Mouse (Mus musculus) hindbrain, embryonic 12.5 days (tissue): ENCODE measurements around the gene Krt76. TPM values are rescaled to one million over a fixed set of nuclear protein-coding genes. Genes with fewer than 3 reads are reported as not detected.

Source experiments
- ATAC-seq: fragments of 200-750 bp; cut with Nextera tagmentation; 2 replicates; pipeline ENCODE4 v1.8.0; 2017; ENCODE audit warnings: moderate TSS enrichment; ENCODE audit not compliant: low FRiP score
- H3K27ac ChIP-seq: fragments of 300-500 bp; sonication (generic); 2 replicates; pipeline ENCODE4 v1.5.1; 2016; ENCODE audit warnings: mild to moderate bottlenecking
- H3K27me3 ChIP-seq: fragments of 300-500 bp; sonication (generic); 2 replicates; pipeline ENCODE4 v1.6.1; 2016; ENCODE audit warnings: mild to moderate bottlenecking
- H3K36me3 ChIP-seq: fragments of 300-500 bp; sonication (generic); 2 replicates; pipeline ENCODE4 v1.6.1; 2016; ENCODE audit warnings: mild to moderate bottlenecking
- H3K4me1 ChIP-seq: fragments of 300-500 bp; sonication (generic); 2 replicates; pipeline ENCODE4 v1.6.1; 2016
- H3K4me2 ChIP-seq: fragments of 300-500 bp; sonication (generic); replicated peaks from 2 replicates; pipeline ENCODE4 v1.6.1; 2016; ENCODE audit warnings: mild to moderate bottlenecking
- H3K4me3 ChIP-seq: fragments of 300-500 bp; sonication (generic); 2 replicates; pipeline ENCODE4 v1.5.1; 2016; ENCODE audit warnings: mild to moderate bottlenecking
- H3K9ac ChIP-seq: fragments of 300-500 bp; sonication (generic); 2 replicates; pipeline ENCODE4 v1.6.1; 2016; ENCODE audit warnings: mild to moderate bottlenecking, moderate library complexity
- H3K9me3 ChIP-seq: fragments of 300-500 bp; sonication (generic); replicated peaks from 2 replicates; pipeline ENCODE4 v1.6.1; 2016; ENCODE audit warnings: mild to moderate bottlenecking
- WGBS: fragments of 180-500 bp; shearing (Covaris S2); methylation state at CpG from one replicate; pipeline ENCODE4 v1.1.7; 2016; 5-methylcytosine and 5-hydroxymethylcytosine counted together
- polyA plus RNA-seq: library from polyadenylated mRNA; unstranded; fragments of >200 nt; fragmentation: Nextera tagmentation; extraction: Ambion mirVana; gene quantifications from 2 replicates; pipeline ENCODE4 v1.2.1, GENCODE M21; 2016

Gene Krt76
- polyA plus RNA-seq, 1 experiment from 2014 or later, result not detected

DNA sequence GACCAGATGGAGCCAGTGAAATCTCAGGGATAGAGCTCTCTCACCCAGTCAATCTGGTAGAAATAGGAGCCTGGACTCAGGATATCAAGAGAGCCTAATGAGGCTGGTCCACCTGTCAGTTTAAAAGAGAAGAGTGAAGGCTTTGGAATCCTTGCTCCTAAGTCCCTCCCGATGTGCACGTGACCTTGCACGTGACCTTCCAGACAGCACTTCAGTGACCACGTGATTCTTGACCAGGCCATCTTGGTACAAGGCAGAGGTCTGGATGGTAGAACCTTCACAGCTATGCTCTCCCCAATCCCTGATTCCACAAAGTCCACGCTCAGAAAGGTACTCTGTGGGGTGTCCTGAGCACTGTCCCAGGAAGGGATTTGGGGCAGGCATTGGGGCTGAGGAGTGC, 12.1 kb upstream of the Krt76 start:
- H3K4me3 ChIP-seq, result no peak overlapping the region
- WGBS, result 81% methylated on average over 5 of the region's 5 CpGs
- no peak overlapping the region for H3K27ac ChIP-seq
- no peak for ATAC-seq
- H3K9me3 ChIP-seq, result no peaks in the 10 kb centered on the region
- H3K4me1 ChIP-seq, result peaks cover 3% of the 10 kb centered on the region; the same call in 1 of the 2 replicates
- no peak overlapping the region for H3K4me2 ChIP-seq
- H3K36me3 ChIP-seq, result no peaks in the 10 kb centered on the region
- H3K9ac ChIP-seq, result no peak overlapping the region
- H3K27me3 ChIP-seq, result no peaks in the 10 kb centered on the region

DNA sequence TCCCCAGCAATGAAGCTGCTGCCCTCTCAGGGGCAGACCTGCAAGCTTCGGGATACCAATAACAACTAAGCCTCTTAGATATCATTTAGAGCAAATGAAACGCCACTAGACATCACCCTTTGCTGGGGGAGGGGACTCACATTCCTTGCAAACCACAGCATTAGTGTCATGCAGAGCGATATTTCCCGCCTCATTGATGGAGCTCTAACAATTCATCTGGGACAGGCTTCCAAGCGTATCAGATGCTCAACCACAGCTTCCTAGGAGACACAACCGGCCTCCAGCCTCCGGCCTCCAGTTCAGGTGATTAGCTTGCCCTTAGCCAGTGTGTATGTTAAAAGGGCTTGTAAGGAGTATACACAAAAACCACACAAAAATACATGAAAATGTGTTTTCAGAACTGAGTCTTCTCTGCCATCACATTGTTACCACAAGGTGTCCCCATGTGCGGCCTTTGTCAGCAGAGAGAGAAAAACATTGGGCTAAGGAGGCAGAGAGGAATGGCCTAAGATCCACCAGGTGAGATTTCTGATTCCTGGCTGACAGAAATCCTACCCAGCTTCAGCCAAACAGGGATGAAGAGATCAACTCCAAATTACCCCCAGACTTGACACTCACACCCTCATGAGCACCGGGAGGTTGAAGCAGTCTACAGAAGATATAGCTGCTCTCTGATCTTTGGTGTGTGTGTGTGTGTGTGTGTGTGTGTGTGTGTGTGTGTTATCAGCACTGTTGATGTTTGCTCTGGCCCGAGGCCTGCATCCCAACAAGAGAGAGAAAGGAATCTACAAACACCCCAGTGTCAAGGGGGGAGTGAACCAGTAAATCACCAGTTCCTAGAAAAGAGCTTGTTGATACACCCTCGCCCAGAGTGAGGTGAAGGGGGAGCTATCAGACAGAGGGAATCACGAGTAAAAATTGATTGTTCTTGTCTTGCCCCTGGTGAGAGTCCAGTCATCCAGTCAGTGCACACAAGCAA, 9.7 kb upstream of the Krt76 start:
- Histone ChIP-seq H3K4me3 (no peak overlapping the region), H3K27ac (no peak overlapping the region), H3K36me3 (no peaks in the 10 kb centered on the region), H3K4me1 (peaks cover 3% of the 10 kb centered on the region; the same call in 1 of the 2 replicates), H3K27me3 (no peaks in the 10 kb centered on the region), H3K4me2 (no peak overlapping the region), H3K9ac (no peak overlapping the region), H3K9me3 (no peaks in the 10 kb centered on the region)
- ATAC-seq, result no peak
- 55% methylated on average over 12 of the region's 12 CpGs for WGBS

DNA sequence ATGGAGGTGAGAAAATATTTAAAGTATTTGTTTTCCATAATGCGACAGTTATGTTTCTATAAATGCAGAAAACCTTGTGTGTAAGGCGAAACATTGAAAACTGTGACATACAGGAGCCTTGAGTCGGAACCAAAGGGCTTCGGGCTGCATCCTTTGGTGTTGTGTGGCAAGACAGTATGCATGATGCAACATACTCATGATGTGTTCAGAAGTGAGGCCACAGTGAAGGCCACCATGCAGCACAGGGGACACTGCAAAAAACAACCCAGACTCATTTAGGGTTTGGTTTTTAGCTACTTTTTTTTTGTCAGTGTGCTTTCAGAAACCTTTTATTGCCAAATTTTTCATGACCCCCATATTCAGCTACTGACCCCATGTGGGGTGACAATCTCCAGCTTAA, 2.5 kb upstream of the Krt76 start:
- ATAC-seq, result no peak
- no peak overlapping the region for H3K4me2 ChIP-seq
- H3K4me1 ChIP-seq, result no peaks in the 10 kb centered on the region
- no peak overlapping the region for H3K27ac ChIP-seq
- no peak overlapping the region for H3K4me3 ChIP-seq
- no peaks in the 10 kb centered on the region for H3K36me3 ChIP-seq
- WGBS, result 91% methylated on average over 4 of the region's 4 CpGs
- H3K9me3 ChIP-seq, result no peaks in the 10 kb centered on the region
- H3K27me3 ChIP-seq, result no peaks in the 10 kb centered on the region
- H3K9ac ChIP-seq, result no peak overlapping the region

DNA sequence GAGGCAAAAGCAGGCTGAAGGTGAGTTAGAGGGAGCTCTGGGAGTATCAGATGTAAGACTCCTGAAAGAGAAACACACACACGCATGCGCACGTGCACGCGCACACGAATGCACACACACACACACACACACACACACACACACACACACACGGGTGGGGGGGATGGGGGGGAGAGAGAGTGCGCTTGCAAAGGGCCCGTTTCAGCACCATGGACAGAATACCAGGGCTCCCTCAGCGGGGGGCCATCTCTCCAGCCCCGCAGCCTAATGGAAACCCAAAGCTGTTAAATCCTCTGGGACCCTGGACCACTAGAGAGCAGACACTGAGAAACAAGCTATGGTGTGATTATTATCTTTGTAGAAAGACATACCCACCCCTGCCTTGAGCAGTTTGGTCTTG, 12.9 kb downstream of the Krt76 start:
- Histone ChIP-seq H3K27me3 (no peaks in the 10 kb centered on the region), H3K36me3 (no peaks in the 10 kb centered on the region), H3K9ac (no peak overlapping the region), H3K4me1 (no peaks in the 10 kb centered on the region), H3K4me3 (no peak overlapping the region), H3K27ac (no peak overlapping the region), H3K9me3 (no peaks in the 10 kb centered on the region), H3K4me2 (0 out of 2 replicates have a peak overlapping the region, but pooled peaks have one; percentile 6)
- ATAC-seq, result no peak
- WGBS, result 11% methylated on average over 7 of the region's 11 CpGs

DNA sequence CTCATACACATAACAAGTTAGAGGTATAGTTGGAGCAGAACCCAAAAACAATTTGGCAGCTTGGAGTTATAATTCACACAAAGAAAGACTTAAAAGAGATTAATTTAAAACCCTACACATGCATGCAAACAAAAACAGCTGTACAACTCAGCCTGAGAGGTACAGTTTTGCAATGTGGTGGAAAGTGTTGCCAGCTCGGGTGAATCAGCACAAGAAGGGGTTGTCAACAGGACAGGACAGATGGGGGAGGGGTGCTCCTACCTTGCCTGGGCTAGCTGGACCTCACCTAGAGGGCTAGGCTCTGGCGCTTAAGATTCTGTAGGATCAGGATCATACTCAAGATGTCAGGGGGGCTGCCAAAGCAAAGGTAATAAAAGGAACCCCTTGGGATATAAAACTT, 14.7 kb downstream of the Krt76 start:
- Histone ChIP-seq H3K27ac (no peak overlapping the region), H3K9me3 (no peaks in the 10 kb centered on the region), H3K9ac (no peak overlapping the region), H3K4me2 (no peak overlapping the region), H3K27me3 (no peaks in the 10 kb centered on the region), H3K4me1 (no peaks in the 10 kb centered on the region), H3K4me3 (no peak overlapping the region), H3K36me3 (no peaks in the 10 kb centered on the region)
- WGBS, result 65% methylated on average over 2 of the region's 2 CpGs
- ATAC-seq, result no peak

DNA sequence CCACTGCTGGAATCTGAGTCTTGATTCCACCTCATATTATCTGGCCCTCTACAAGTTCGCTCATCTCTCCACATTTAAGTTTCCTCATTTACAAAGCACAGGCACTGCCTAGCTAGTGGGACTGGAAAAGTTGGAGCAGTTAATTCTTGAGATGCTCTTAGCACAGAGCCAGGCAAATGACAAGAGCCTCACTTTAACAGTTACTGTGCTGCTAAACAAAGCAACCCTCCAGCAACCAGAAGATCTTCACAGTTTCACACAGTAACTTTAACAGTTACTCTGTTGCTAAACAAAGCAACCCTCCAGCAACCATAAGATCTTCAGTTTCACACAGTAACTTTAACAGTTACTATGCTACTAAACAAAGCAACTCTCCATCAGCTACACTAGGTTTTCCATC, 18.3 kb downstream of the Krt76 start:
- no peak overlapping the region for H3K27ac ChIP-seq
- H3K27me3 ChIP-seq, result 0 out of 2 replicates have a peak, but pooled peaks cover 5% of the 10 kb centered on the region
- H3K9ac ChIP-seq, result no peak overlapping the region
- no peak for ATAC-seq
- H3K4me1 ChIP-seq, result no peaks in the 10 kb centered on the region
- H3K4me2 ChIP-seq, result no peak overlapping the region
- 79% methylated on average over 1 of the region's 1 CpGs for WGBS
- H3K4me3 ChIP-seq, result no peak overlapping the region
- no peaks in the 10 kb centered on the region for H3K9me3 ChIP-seq
- no peaks in the 10 kb centered on the region for H3K36me3 ChIP-seq

DNA sequence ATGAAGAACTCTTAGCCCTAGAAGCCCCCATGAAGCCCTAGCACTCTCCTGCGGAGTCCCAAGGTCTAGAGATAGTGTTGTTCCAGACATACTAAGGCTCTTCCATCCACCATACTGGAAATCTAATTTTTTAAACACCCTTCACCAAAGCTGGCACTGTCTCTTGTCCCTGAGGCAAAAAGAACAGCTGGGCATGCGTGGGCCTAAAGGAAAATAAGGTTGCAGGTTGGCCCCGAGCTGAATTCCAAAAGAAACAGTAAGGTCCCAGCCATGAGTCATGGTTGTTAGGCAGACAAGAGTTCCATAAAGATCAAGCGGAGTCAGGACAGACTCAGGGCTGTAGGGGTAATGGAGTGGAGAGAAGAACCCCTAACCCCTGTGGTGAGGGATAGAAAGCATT, 19.5 kb downstream of the Krt76 start:
- H3K4me2 ChIP-seq, result no peak overlapping the region
- no peak overlapping the region for H3K4me3 ChIP-seq
- ATAC-seq, result no peak
- H3K27ac ChIP-seq, result no peak overlapping the region
- no peak overlapping the region for H3K9ac ChIP-seq
- 51% methylated on average over 4 of the region's 4 CpGs for WGBS
- peaks cover 6% of the 10 kb centered on the region; the same call in 1 of the 2 replicates for H3K27me3 ChIP-seq
- H3K36me3 ChIP-seq, result no peaks in the 10 kb centered on the region
- no peaks in the 10 kb centered on the region for H3K4me1 ChIP-seq
- no peaks in the 10 kb centered on the region for H3K9me3 ChIP-seq

DNA sequence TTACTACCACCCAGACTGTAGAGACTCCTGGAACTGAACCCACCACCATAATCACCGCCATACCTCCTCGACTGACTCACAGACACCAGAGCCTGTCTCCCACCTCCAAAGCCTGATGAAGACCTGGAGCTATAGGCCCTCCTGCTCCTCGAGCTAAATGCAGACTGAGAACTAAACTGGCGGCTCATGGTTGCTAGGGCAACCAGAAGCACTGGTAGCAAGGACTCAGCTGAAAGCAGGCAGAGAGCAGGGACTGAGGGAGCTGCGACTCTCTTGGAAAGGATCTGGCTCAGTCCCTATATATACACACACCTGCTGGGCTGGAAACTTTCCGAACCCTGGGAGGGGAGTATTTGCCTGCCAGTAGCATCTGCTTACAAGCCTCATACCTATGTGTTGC, 23.3 kb downstream of the Krt76 start, which contains the start of gene Krt77:
TSS of gene Krt77 (minus strand) at position 275 of the 400 bp plus-strand sequence.
- no peak within 1 kb of the TSS for H3K9ac ChIP-seq
- H3K9me3 ChIP-seq, result no peaks in the 10 kb centered on the region
- H3K27ac ChIP-seq, result no peak within 1 kb of the TSS
- no peaks in the 10 kb centered on the region for H3K4me1 ChIP-seq
- H3K27me3 ChIP-seq, result peaks cover 6% of the 10 kb centered on the region; the same call in 1 of the 2 replicates
- WGBS, result 41% methylated on average over 6 of the region's 6 CpGs
- no peaks in the 10 kb centered on the region for H3K36me3 ChIP-seq
- no peak within 1 kb of the TSS for H3K4me2 ChIP-seq
- H3K4me3 ChIP-seq, result no peak within 1 kb of the TSS
- ATAC-seq, result no peak

DNA sequence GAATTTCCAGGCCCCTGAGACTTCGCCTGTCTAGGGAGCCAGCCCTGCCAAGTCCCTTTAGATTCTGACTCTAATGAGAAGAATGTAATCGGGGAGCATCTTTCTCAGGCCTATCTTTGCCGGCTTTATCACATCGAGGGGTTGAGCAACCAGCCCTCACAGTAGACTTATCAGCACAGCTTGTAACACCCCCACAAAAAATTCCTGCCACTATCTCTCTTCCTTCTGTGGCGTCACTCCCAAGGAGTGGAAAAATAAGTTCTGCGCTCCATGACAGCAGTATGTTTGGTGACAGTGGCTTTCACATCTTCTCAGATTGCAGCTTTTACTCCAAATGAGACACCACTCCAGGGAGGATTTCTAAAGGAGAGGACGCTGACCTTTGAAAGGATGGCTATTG, 26.0 kb downstream of the Krt76 start:
- Histone ChIP-seq H3K27ac (no peak overlapping the region), H3K4me3 (no peak overlapping the region), H3K9me3 (no peaks in the 10 kb centered on the region), H3K36me3 (no peaks in the 10 kb centered on the region), H3K9ac (no peak overlapping the region), H3K4me1 (no peaks in the 10 kb centered on the region), H3K27me3 (peaks cover 8% of the 10 kb centered on the region; the same call in 1 of the 2 replicates), H3K4me2 (no peak overlapping the region)
- no peak for ATAC-seq
- WGBS, result 85% methylated on average over 7 of the region's 7 CpGs

DNA sequence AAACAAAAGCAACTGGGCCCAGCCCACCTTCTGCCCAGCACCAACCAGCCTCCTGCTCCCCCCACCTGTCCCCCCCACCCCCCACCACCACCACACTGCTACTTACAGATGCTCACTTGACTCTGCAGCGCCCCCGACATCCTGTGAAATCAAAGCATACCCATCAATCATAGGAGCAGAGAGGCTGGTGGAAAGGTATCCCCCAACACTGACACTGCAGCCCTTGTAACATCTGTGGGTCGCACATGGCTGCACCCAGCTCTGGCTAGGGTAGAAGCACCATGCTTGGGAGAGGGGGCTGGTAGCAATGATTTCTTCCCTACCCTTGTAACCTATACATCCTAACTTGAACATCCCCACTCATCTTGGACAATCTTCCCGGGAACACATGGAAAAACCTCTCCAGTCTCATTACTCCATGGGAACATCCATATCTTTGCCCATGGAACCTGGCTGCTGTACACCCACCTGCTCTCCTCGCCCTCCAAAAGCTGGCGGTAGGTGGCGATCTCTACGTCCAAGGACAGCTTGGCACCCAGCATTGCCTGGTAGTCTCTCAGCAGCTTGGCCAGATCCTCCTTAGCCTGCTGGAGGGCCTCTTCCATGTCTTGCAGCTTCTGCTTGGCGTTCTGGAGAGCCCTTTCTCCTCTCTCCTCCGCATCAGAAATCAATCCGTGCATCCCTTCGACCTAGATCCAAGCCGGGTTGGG, 32.1 kb downstream of the Krt76 start:
- Histone ChIP-seq H3K4me3 (peak overlapping the region; percentile 41; the same call in 1 of the 2 replicates), H3K27me3 (peaks cover 53% of the 10 kb centered on the region), H3K4me1 (peaks cover 18% of the 10 kb centered on the region), H3K27ac (no peak overlapping the region), H3K9ac (no peak overlapping the region), H3K9me3 (no peaks in the 10 kb centered on the region), H3K4me2 (peak overlapping the region; percentile 78), H3K36me3 (no peaks in the 10 kb centered on the region)
- 55% methylated on average over 13 of the region's 13 CpGs for WGBS
- ATAC-seq, result peak; percentile 22; the same call in 1 of the 2 replicates

DNA sequence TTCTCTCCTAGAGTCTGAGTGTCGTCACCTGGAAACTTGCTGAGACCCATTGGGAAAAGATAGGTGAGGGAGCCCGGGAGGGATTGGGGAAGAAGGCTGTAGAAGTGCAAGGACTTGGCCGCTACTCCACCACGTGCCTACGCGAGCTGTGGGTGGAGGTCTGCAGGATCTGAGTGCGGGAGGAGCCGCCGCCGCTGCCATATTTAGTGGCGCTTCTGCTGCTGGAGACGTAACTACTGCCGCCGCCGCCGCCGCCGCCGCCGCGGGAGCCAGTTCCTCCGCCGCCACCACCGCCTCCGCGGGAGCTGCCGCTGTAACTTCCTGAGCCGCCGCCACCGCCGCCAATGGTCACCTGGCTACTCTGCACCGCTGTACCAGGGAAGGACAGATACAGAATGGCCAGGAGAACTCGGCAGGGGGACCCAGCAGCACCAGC, 33.0 kb downstream of the Krt76 start:
- WGBS, result 1% methylated on average over 31 of the region's 33 CpGs
- H3K36me3 ChIP-seq, result no peaks in the 10 kb centered on the region
- 0 out of 2 replicates have a peak, but pooled peaks have one; percentile 26 for ATAC-seq
- no peak overlapping the region for H3K27ac ChIP-seq
- no peaks in the 10 kb centered on the region for H3K9me3 ChIP-seq
- peak overlapping the region; percentile 78 for H3K4me2 ChIP-seq
- peaks cover 59% of the 10 kb centered on the region for H3K27me3 ChIP-seq
- peak overlapping the region; percentile 41 for H3K4me3 ChIP-seq
- H3K9ac ChIP-seq, result peak overlapping the region; percentile 63
- H3K4me1 ChIP-seq, result peaks cover 23% of the 10 kb centered on the region
